Mouse (Mus musculus) MEL (cell line): ENCODE measurements around the gene Tex9.

ENCODE experiments used
- CHD1 ChIP-seq: IDR thresholded peaks from 2 replicates; pipeline ENCODE4 v1.6.1; 2012; ENCODE audit warnings: low read depth, mild to moderate bottlenecking, inconsistent platforms, low read length, improper control_type of control experiment
- CHD2 ChIP-seq: IDR thresholded peaks from 2 replicates; pipeline ENCODE4 v1.6.1; 2011; ENCODE audit warnings: low read length, improper control_type of control experiment
- CTCF ChIP-seq, 3 experiments: IDR thresholded peaks in 2 of 3; conservative IDR thresholded peaks in 1 of 3; 2 replicates each; pipeline ENCODE4 v1.5.1; 2011 to 2012; ENCODE audit warnings: low read length in 3 of 3, low read depth in 2 of 3, mild to moderate bottlenecking in 2 of 3, improper control_type of control experiment in 1 of 3, inconsistent platforms in 1 of 3, mixed read lengths in 1 of 3, moderate library complexity in 1 of 3; ENCODE audit not compliant: control insufficient read depth in 1 of 3, insufficient read depth in 1 of 3, poor library complexity in 1 of 3, severe bottlenecking in 1 of 3
- ELF1 ChIP-seq: IDR thresholded peaks from 2 replicates; pipeline ENCODE4 v1.6.1; 2014; ENCODE audit warnings: low read depth, mild to moderate bottlenecking, inconsistent platforms, low read length, improper control_type of control experiment, moderate library complexity
- EP300 ChIP-seq, 2 experiments: IDR thresholded peaks; 2 replicates each; pipeline ENCODE4 v1.6.1; 2011; ENCODE audit warnings: improper control_type of control experiment in 2 of 2, low read length in 2 of 2, low read depth in 1 of 2, mild to moderate bottlenecking in 1 of 2
- GABPA ChIP-seq: IDR thresholded peaks from 2 replicates; pipeline ENCODE4 v1.6.1; 2012; ENCODE audit warnings: low read depth, mild to moderate bottlenecking, inconsistent platforms, low read length, improper control_type of control experiment, moderate library complexity
- MAX ChIP-seq: IDR thresholded peaks from 2 replicates; pipeline ENCODE4 v1.6.1; 2011; ENCODE audit warnings: low read length, improper control_type of control experiment
- POLR2A ChIP-seq, 2 experiments: IDR thresholded peaks; 2 replicates each; pipeline ENCODE4 v1.6.1; 2011 to 2012; ENCODE audit warnings: low read length in 2 of 2, mild to moderate bottlenecking in 2 of 2, control low read depth in 1 of 2, improper control_type of control experiment in 1 of 2, low read depth in 1 of 2, moderate library complexity in 1 of 2; ENCODE audit not compliant: control insufficient read depth in 1 of 2, insufficient read depth in 1 of 2, poor library complexity in 1 of 2
- SMC3 ChIP-seq: IDR thresholded peaks from 2 replicates; pipeline ENCODE4 v1.6.1; 2011; ENCODE audit warnings: low read depth, low read length, improper control_type of control experiment

GRCm38 (mm10) chr9:72493465-72493864 lies 1.5 kb upstream of the Tex9 start:
- TF ChIP-seq ELF1 (no peak), EP300 (IDR thresholded peaks at IDR 0.05; ENCODE audit: low read depth in 1 of 2, low read length in 2 of 2) (no peak), POLR2A (IDR thresholded peaks at IDR 0.05; ENCODE audit: control insufficient read depth in 1 of 2, insufficient read depth in 1 of 2, low read depth in 1 of 2, low read length in 2 of 2, poor library complexity in 1 of 2) (no peak), MAX (no peak), CHD1 (no peak), CTCF (IDR thresholded peaks at IDR 0.05 in 2 of 3, conservative IDR thresholded peaks at IDR 0.05 in 1 of 3; ENCODE audit: control insufficient read depth in 1 of 3, insufficient read depth in 1 of 3, low read depth in 2 of 3, low read length in 3 of 3, poor library complexity in 1 of 3, severe bottlenecking in 1 of 3) (no peak), GABPA (no peak), CHD2 (no peak), SMC3 (no peak)
